Mouse (Mus musculus) liver, postnatal 0 days (tissue): ENCODE measurements around the gene Abcb8.

Source experiments
- CTCF ChIP-seq: sonication (generic); IDR thresholded peaks from 2 replicates; pipeline ENCODE4 v1.5.1; 2016; ENCODE audit warnings: antibody characterized with exemption, low read depth
- EP300 ChIP-seq: IDR thresholded peaks from 2 replicates; pipeline ENCODE4 v1.6.1; 2016; ENCODE audit warnings: antibody characterized with exemption, low read depth, mild to moderate bottlenecking

DNA sequence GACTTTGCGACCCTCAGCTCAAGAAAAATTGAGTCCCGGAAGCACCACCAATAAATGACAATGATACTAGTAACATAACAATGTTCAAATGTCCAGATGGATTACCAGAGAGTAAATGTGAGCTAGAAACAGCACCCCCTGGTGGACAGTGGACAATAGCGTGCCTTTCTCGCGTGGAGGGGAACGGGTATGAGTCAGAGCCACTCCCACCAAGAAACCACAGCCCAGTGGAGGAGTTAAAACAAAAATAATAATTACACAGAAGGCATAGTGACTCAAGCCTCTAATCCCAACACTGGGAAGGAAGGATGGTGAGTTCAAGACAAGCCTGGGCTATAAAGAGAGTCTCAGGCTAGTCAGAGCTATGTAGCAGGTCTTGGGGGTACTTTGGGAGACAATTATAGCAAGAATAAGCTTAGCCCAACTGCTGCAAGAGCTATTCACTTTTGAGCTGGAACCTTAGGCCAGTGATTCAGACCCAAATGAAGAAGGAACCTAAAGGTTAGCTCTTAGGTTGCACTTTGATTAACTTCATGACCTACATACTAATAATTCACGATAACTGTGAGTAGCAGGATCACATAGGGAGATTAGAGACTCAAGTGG is at the start of gene Abcb8:
- TF ChIP-seq CTCF (peak; percentile 96), EP300 (no peak)
